Mouse (Mus musculus) brain, embryonic 14.5 days (tissue): ENCODE measurements around the gene Tuba4a.

Experiments
- CTCF ChIP-seq: fragments of 200-500 bp; IDR thresholded peaks from 2 replicates; pipeline ENCODE4 v1.5.1; 2012; ENCODE audit warnings: inconsistent platforms, mild to moderate bottlenecking, moderate library complexity, borderline replicate concordance; ENCODE audit not compliant: insufficient read depth, insufficient read length; ENCODE audit errors: extremely low read depth
- POLR2A ChIP-seq: fragments of 200-500 bp; IDR thresholded peaks from 2 replicates; pipeline ENCODE4 v1.6.1; 2012; ENCODE audit warnings: mild to moderate bottlenecking, inconsistent platforms, borderline replicate concordance; ENCODE audit not compliant: poor library complexity, insufficient read depth, insufficient read length, severe bottlenecking; ENCODE audit errors: extremely low read depth

- TF ChIP-seq CTCF, result no peak
- no peak for TF ChIP-seq POLR2A
Observed at GRCm38 (mm10) chr1:75262969-75263951, 43.6 kb upstream of the Tuba4a start.
